Mouse (Mus musculus) midbrain, embryonic 15.5 days (tissue): Measurements from ENCODE around the gene Mrps6. TPM values are rescaled to one million over a fixed set of nuclear protein-coding genes. Genes with fewer than 3 reads are reported as not detected.

Experiments
- ATAC-seq: fragments of 200-750 bp; cut with Nextera tagmentation; replicated peaks from 2 replicates; pipeline ENCODE4 v1.8.0; 2017; ENCODE audit warnings: moderate TSS enrichment
- H3K27ac ChIP-seq: fragments of 300-500 bp; sonication (generic); 2 replicates; pipeline ENCODE4 v1.5.1; 2015; ENCODE audit warnings: mild to moderate bottlenecking, inconsistent platforms
- H3K27me3 ChIP-seq: fragments of 300-500 bp; sonication (generic); replicated peaks from 2 replicates; pipeline ENCODE4 v1.6.1; 2015; ENCODE audit warnings: inconsistent platforms
- H3K36me3 ChIP-seq: fragments of 300-500 bp; sonication (generic); replicated peaks from 2 replicates; pipeline ENCODE4 v1.6.1; 2015; ENCODE audit warnings: inconsistent platforms
- H3K4me1 ChIP-seq: fragments of 300-500 bp; sonication (generic); 2 replicates; pipeline ENCODE4 v1.6.1; 2015; ENCODE audit warnings: inconsistent platforms
- H3K4me2 ChIP-seq: fragments of 300-500 bp; sonication (generic); 2 replicates; pipeline ENCODE4 v1.6.1; 2015; ENCODE audit warnings: inconsistent platforms, mild to moderate bottlenecking, moderate library complexity
- H3K4me3 ChIP-seq: fragments of 300-500 bp; sonication (generic); 2 replicates; pipeline ENCODE4 v1.5.1; 2015; ENCODE audit warnings: mild to moderate bottlenecking, inconsistent platforms
- H3K9ac ChIP-seq: fragments of 300-500 bp; sonication (generic); 2 replicates; pipeline ENCODE4 v1.6.1; 2015; ENCODE audit warnings: mild to moderate bottlenecking, inconsistent platforms
- H3K9me3 ChIP-seq: fragments of 300-500 bp; sonication (generic); 2 replicates; pipeline ENCODE4 v1.6.1; 2016; ENCODE audit warnings: inconsistent platforms
- WGBS: fragments of 180-500 bp; shearing (Covaris S2); methylation state at CpG from one replicate; pipeline ENCODE4 v1.1.7; 2015; ENCODE audit warnings: mixed read lengths; 5-methylcytosine and 5-hydroxymethylcytosine counted together
- polyA plus RNA-seq: library from polyadenylated mRNA; unstranded; fragments of >200 nt; fragmentation: Nextera tagmentation; extraction: Ambion mirVana; gene quantifications from 2 replicates; pipeline ENCODE4 v1.2.1, GENCODE M21; 2015

The Mrps6 gene
- polyA plus RNA-seq, 1 experiment from 2014 or later: 163 TPM

GRCm38 (mm10) chr16:92107346-92107745 lies 49.3 kb downstream of the Mrps6 start:
- Histone ChIP-seq H3K36me3 (no peaks in the 10 kb centered on the region), H3K27me3 (no peaks in the 10 kb centered on the region), H3K4me2 (no peak overlapping the region), H3K9ac (no peak overlapping the region), H3K4me3 (no peak overlapping the region), H3K27ac (no peak overlapping the region), H3K9me3 (no peaks in the 10 kb centered on the region), H3K4me1 (peaks cover 5% of the 10 kb centered on the region; the same call in 1 of the 2 replicates)
- WGBS: 92% methylated on average over 5 of the region's 5 CpGs
- ATAC-seq: no peak

GRCm38 (mm10) chr16:92114706-92115241 lies 56.7 kb downstream of the Mrps6 start:
- H3K4me1 ChIP-seq: peaks cover 34% of the 10 kb centered on the region
- H3K4me3 ChIP-seq: no peak overlapping the region
- no peak overlapping the region for H3K4me2 ChIP-seq
- no peaks in the 10 kb centered on the region for H3K9me3 ChIP-seq
- no peak overlapping the region for H3K9ac ChIP-seq
- no peaks in the 10 kb centered on the region for H3K36me3 ChIP-seq
- peak overlapping the region; percentile 83 for H3K27ac ChIP-seq
- ATAC-seq: no peak
- no peaks in the 10 kb centered on the region for H3K27me3 ChIP-seq
- WGBS: 72% methylated on average over 5 of the region's 5 CpGs

GRCm38 (mm10) chr16:92115611-92116421 lies 57.7 kb downstream of the Mrps6 start:
- H3K27me3 ChIP-seq: no peaks in the 10 kb centered on the region
- no peak overlapping the region for H3K4me3 ChIP-seq
- no peaks in the 10 kb centered on the region for H3K9me3 ChIP-seq
- peak; percentile 72 for ATAC-seq
- peak overlapping the region; percentile 83 for H3K27ac ChIP-seq
- H3K36me3 ChIP-seq: no peaks in the 10 kb centered on the region
- peaks cover 34% of the 10 kb centered on the region for H3K4me1 ChIP-seq
- peak overlapping the region; percentile 32 for H3K4me2 ChIP-seq
- 17% methylated on average over 20 of the region's 20 CpGs for WGBS
- H3K9ac ChIP-seq: no peak overlapping the region

DNA sequence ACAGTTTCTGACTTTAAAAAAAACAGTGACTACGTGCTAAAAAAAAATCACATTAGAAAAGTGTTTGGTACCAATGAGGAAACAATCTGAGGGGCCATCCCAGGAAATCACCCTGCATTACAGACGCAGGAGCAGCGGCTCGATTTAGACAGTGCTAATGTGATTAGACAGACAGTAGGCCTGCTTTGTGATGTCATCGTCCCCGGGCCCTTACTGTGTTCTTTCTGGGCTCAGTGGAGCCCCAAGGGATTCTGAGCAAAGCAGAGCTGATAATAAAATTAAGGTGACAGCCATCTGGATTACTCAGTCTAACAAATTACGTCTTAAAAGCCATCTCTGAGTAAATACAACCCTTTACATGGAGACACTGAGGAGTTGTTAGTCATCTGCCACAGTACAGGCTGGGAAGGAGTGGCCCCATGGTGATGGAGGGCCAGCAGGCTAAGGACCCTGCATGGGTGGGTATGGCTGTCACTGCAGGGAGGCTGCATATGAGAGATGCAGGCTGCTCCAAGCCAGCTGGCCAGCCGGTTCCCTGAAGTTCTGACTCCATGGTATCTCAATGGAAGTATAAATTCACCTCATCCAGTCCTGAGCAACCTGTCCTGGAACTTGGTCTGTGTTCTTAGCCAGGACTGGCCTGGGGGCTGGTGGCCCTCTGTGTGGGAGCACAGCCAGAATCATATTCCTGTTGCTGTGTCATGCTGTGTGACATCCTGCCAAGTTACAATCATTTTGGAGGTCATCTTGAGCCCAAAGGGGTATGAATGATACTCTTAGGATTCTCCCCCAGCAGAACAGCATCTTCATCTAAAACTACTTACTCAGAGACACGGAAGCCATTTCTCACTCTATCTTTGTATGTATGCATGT lies 59.5 kb downstream of the Mrps6 start:
- no peak overlapping the region for H3K4me2 ChIP-seq
- no peak for ATAC-seq

DNA sequence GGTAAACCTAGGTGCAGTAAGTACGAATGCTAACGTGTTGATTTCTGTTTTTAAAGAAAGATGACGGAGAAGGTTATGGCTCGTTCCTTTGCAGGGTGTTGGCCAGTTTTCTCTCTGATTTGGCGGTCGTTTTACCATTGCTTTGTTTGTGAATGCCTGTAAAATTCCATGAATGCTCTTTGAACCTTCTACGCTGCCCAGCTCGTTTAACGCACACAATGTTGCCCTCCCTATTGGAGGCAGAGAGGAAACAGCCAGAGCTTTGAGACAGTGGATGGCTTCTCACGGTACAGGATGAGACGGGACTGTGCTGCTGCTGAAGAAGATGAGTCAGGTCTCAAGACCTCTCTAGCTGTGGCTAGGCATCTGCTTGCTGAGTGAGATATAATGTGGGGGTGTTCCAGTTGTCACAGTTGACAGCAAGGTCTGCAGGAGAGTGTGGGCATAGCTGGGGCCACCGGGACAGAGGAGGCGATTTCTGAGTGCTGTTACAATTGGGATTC lies 61.0 kb downstream of the Mrps6 start:
- Histone ChIP-seq H3K27me3 (no peaks in the 10 kb centered on the region), H3K9me3 (no peaks in the 10 kb centered on the region), H3K36me3 (no peaks in the 10 kb centered on the region), H3K9ac (no peak overlapping the region), H3K4me1 (peaks cover 34% of the 10 kb centered on the region), H3K27ac (no peak overlapping the region), H3K4me3 (no peak overlapping the region), H3K4me2 (no peak overlapping the region)
- 70% methylated on average over 13 of the region's 13 CpGs for WGBS
- ATAC-seq: no peak

More for the DNA sequence above, 59.5 kb downstream of the Mrps6 start:
- Histone ChIP-seq H3K9ac (no peak overlapping the region), H3K4me1 (peaks cover 34% of the 10 kb centered on the region), H3K9me3 (no peaks in the 10 kb centered on the region), H3K27me3 (no peaks in the 10 kb centered on the region), H3K4me3 (no peak overlapping the region), H3K27ac (peak overlapping the region; percentile 83), H3K36me3 (no peaks in the 10 kb centered on the region)
- 44% methylated on average over 9 of the region's 9 CpGs for WGBS

- no peak for ATAC-seq
Measured at GRCm38 (mm10) chr16:92120899-92121531, 62.9 kb downstream of the Mrps6 start.

GRCm38 (mm10) chr16:92127226-92127625 lies 69.2 kb downstream of the Mrps6 start:
- H3K27ac ChIP-seq: no peak overlapping the region
- no peaks in the 10 kb centered on the region for H3K27me3 ChIP-seq
- 0 out of 2 replicates have a peak, but pooled peaks cover 3% of the 10 kb centered on the region for H3K9me3 ChIP-seq
- no peak overlapping the region for H3K4me3 ChIP-seq
- no peak overlapping the region for H3K9ac ChIP-seq
- H3K4me2 ChIP-seq: no peak overlapping the region
- H3K36me3 ChIP-seq: no peaks in the 10 kb centered on the region
- no peak for ATAC-seq
- WGBS: 58% methylated on average over 4 of the region's 4 CpGs
- no peaks in the 10 kb centered on the region for H3K4me1 ChIP-seq

More at GRCm38 (mm10) chr16:92120899-92121531, 62.9 kb downstream of the Mrps6 start:
- 0 out of 2 replicates have a peak, but pooled peaks cover 3% of the 10 kb centered on the region for H3K9me3 ChIP-seq
- H3K4me3 ChIP-seq: no peak overlapping the region
- H3K9ac ChIP-seq: no peak overlapping the region
- H3K27me3 ChIP-seq: no peaks in the 10 kb centered on the region
- H3K4me1 ChIP-seq: peaks cover 16% of the 10 kb centered on the region
- no peak overlapping the region for H3K4me2 ChIP-seq
- no peaks in the 10 kb centered on the region for H3K36me3 ChIP-seq
- no peak overlapping the region for H3K27ac ChIP-seq
- 62% methylated on average over 17 of the region's 17 CpGs for WGBS

DNA sequence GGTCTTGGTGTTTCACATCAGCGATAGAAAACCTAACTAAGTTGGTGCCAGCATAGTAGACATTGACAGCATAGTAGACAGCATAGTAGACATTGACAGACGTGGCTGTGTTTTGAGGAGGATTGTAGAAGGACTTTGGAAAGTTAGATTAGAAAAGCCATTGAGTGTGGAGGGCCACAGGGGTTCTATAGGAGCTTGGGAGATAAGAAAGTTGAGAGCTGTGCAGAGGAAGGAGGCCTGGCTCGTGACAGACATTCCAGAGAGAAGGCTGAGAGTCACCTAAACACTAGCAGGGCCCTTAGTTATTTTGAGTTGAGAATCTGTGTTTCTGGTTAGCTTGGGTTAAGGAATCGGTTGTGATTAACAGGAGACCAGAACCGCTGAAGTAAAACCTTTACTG lies 69.6 kb downstream of the Mrps6 start:
- Histone ChIP-seq H3K9ac (no peak overlapping the region), H3K27me3 (no peaks in the 10 kb centered on the region), H3K9me3 (0 out of 2 replicates have a peak, but pooled peaks cover 3% of the 10 kb centered on the region), H3K4me1 (no peaks in the 10 kb centered on the region), H3K27ac (no peak overlapping the region), H3K4me2 (no peak overlapping the region), H3K4me3 (no peak overlapping the region), H3K36me3 (no peaks in the 10 kb centered on the region)
- ATAC-seq: no peak
- 91% methylated on average over 5 of the region's 5 CpGs for WGBS

DNA sequence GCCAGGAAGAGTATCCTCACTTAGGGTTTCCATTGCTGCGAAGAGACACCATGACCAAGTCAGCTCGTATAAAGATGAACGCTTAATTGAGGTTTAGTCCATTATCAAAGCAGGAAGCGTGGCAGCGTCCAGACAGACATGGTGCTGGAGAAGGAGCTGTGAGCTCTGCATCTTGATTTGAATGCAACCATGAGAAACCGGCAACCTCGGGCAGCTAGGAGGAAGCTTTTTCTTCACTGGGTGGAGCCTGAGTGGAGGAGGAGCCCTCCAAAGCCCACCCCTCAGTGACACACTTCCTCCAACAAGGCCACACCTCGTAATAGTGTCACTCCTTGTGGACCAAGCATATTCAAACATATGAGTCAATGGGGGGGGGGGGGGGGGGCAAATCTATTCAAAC lies 71.8 kb downstream of the Mrps6 start:
- Histone ChIP-seq H3K36me3 (no peaks in the 10 kb centered on the region), H3K4me2 (no peak overlapping the region), H3K9ac (no peak overlapping the region), H3K4me3 (no peak overlapping the region), H3K4me1 (no peaks in the 10 kb centered on the region; the same call in 1 of the 2 replicates), H3K27ac (no peak overlapping the region), H3K9me3 (0 out of 2 replicates have a peak, but pooled peaks cover under 1% of the 10 kb centered on the region), H3K27me3 (no peaks in the 10 kb centered on the region)
- no peak for ATAC-seq
- 90% methylated on average over 8 of the region's 8 CpGs for WGBS

DNA sequence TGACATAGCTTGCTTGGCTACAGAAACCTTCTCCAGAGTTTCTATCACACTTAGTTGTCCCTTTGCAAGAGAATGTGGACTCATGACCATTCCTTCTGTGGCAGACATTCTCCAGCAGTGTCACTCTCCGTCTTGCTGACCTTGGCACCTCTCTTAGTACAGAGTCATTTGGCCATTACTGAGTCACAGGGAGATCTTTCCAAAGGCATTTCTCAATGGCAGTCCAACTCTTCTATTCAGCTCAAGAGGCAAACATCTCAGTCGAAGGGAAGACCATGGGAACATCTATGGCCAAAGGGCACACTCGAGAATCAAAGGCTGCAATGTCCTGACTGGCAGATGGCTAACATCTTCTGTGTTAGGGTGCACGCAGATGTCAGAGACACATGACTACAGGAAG lies 74.4 kb downstream of the Mrps6 start:
- H3K4me3 ChIP-seq: no peak overlapping the region
- ATAC-seq: no peak
- no peak overlapping the region for H3K27ac ChIP-seq
- H3K9ac ChIP-seq: no peak overlapping the region
- H3K4me2 ChIP-seq: no peak overlapping the region
- no peaks in the 10 kb centered on the region for H3K36me3 ChIP-seq
- H3K27me3 ChIP-seq: no peaks in the 10 kb centered on the region
- peaks cover 4% of the 10 kb centered on the region; the same call in 1 of the 2 replicates for H3K4me1 ChIP-seq
- WGBS: 90% methylated on average over 4 of the region's 4 CpGs
- no peaks in the 10 kb centered on the region for H3K9me3 ChIP-seq

- no peaks in the 10 kb centered on the region for H3K27me3 ChIP-seq
- WGBS: 76% methylated on average over 11 of the region's 11 CpGs
- H3K27ac ChIP-seq: peak overlapping the region; percentile 58
- no peaks in the 10 kb centered on the region for H3K9me3 ChIP-seq
- no peaks in the 10 kb centered on the region for H3K36me3 ChIP-seq
- H3K9ac ChIP-seq: no peak overlapping the region
- peaks cover 4% of the 10 kb centered on the region; the same call in 1 of the 2 replicates for H3K4me1 ChIP-seq
- H3K4me3 ChIP-seq: no peak overlapping the region
- ATAC-seq: no peak
- no peak overlapping the region for H3K4me2 ChIP-seq
Measured at GRCm38 (mm10) chr16:92134148-92134764, 76.2 kb downstream of the Mrps6 start.
